Mouse (Mus musculus): ENCODE data around the gene Prkcb.

- TF ChIP-seq CTCF (IDR thresholded peaks at IDR 0.05; ENCODE audit: borderline replicate concordance, extremely low read depth, insufficient read depth, insufficient read length) (no peak), POLR2A (IDR thresholded peaks at IDR 0.05; ENCODE audit: borderline replicate concordance, extremely low read depth, insufficient read depth, insufficient read length, poor library complexity, severe bottlenecking) (no peak)
Observed at GRCm38 (mm10) chr7:122675207-122675606, 386.7 kb downstream of the Prkcb start.
